ENCODE assay signal across 8 mouse cellular contexts in the genomic region with DNA sequence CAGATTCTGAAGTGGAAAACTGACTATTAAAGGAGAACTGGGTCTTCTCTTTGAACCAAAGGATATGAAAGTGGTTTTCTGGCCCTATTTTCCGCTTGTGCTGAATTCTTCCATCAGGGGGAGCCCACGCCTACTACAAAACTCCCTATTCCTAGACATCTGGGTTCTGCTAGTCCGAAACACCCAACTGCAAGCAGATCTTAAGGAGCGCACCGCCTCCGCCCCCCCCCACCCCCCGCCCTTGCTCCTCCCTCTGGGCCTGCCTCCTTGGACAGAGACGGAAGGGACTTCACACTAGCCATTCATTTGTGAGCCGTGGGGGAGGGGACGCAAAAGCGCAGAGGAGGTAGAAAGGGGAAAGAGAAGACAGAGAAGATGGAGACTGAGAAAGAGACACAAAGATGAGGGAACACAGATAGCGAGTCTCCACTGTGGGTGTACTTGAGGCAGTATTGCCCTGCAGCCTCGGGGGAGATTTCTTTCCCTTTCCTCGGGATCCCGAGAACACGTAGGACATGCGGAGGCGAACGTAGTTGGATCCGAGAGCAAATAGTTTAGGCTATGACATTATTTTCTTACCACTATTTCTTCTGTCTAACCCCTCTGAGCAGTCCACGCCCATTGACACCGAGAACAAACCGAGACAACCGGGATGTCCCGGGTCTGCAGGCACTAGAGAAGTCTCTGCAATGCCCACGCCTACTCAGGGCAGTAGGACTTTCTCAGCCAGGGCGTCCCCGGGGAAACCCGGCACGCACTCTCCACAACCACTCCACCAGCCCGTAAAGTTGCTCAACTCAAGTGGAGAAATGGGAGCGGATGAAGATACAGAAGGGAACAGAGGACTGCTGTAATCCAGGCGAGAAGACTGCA. TPM values are rescaled to one million over a fixed set of nuclear protein-coding genes. Genes with fewer than 3 reads are reported as not detected.
DNase-seq lines count a peak whose midpoint lies in the region; ATAC-seq and TF ChIP-seq lines count a peak whose summit lies in the region.

No protein-coding gene starts in this region.

- H3K27ac ChIP-seq in CH12.LX (ENCODE audit: insufficient read depth, low read depth), result no peak overlapping the region
- H3K27ac ChIP-seq in brown adipose tissue, adult 24 weeks (replicated peaks; ENCODE audit: low read depth, low read length), result 0 out of 2 replicates have a peak overlapping the region, but pooled peaks have one; percentile 4
- H3K27ac ChIP-seq in forebrain, embryonic 13.5 days, result peak overlapping the region; percentile 92
- H3K27ac ChIP-seq in heart, postnatal 0 days (ENCODE audit: low read depth), result peak overlapping the region; percentile 87
- no peak overlapping the region for H3K27ac ChIP-seq in liver, embryonic 13.5 days
- peak overlapping the region; percentile 88 for H3K27ac ChIP-seq in stomach, postnatal 0 days (replicated peaks)

- in situ Hi-C loops in CH12.LX (cut with MboI; ENCODE audit: low pct_ligation_motif_present, low pct_unique_long_range_greater_than_20kb, low sequenced_read_pairs), result no loop called here

- peak; percentile 87 for ATAC-seq in forebrain, embryonic 13.5 days
- peak; percentile 74 for ATAC-seq in heart, postnatal 0 days (ENCODE audit: insufficient read depth, low read depth)
- ATAC-seq in liver, embryonic 13.5 days (ENCODE audit: low read depth), result peak; percentile 80
- ATAC-seq in stomach, postnatal 0 days (ENCODE audit: low FRiP score, low TSS enrichment), result peak; percentile 90

- H3K4me2 ChIP-seq in CH12.LX (ENCODE audit: insufficient read depth, low read depth, poor library complexity, severe bottlenecking), result peak overlapping the region; percentile 97
- H3K4me2 ChIP-seq in forebrain, embryonic 13.5 days, result peak overlapping the region; percentile 70
- peak overlapping the region; percentile 88 for H3K4me2 ChIP-seq in heart, postnatal 0 days (ENCODE audit: low read depth, low read length)
- peak overlapping the region; percentile 79 for H3K4me2 ChIP-seq in liver, embryonic 13.5 days
- peak overlapping the region; percentile 98 for H3K4me2 ChIP-seq in stomach, postnatal 0 days (replicated peaks; ENCODE audit: low read depth)

- H3K4me3 ChIP-seq in CH12.LX (replicated peaks in 1 of 3; ENCODE audit: low read depth in 2 of 3, low read length in 2 of 3, poor library complexity in 1 of 3), result peak overlapping the region; percentile 61 to 70 (median 64)
- peak overlapping the region; percentile 64 for H3K4me3 ChIP-seq in brown adipose tissue, adult 24 weeks (ENCODE audit: insufficient read depth, low read depth, low read length)
- peak overlapping the region; percentile 70 for H3K4me3 ChIP-seq in forebrain, embryonic 13.5 days
- peak overlapping the region; percentile 66 for H3K4me3 ChIP-seq in heart, postnatal 0 days (ENCODE audit: low read depth, low read length)
- H3K4me3 ChIP-seq in liver, embryonic 13.5 days (replicated peaks), result peak overlapping the region; percentile 65
- H3K4me3 ChIP-seq in stomach, postnatal 0 days (ENCODE audit: low read depth, low read length), result peak overlapping the region; percentile 60

- H3K79me2 ChIP-seq in CH12.LX (replicated peaks; ENCODE audit: control insufficient read depth, extremely low read depth, insufficient read depth, poor library complexity, severe bottlenecking), result no peaks in the 10 kb centered on the region

- no peak for TF ChIP-seq EP300 in CH12.LX (IDR thresholded peaks at IDR 0.05; ENCODE audit: low read length)
- no peak; the same call in 1 of the 2 replicates for TF ChIP-seq EP300 in heart, postnatal 0 days (IDR thresholded peaks at IDR 0.05; ENCODE audit: low read depth)
- TF ChIP-seq EP300 in stomach, postnatal 0 days (optimal IDR thresholded peaks at IDR 0.05), result no peak

- WGBS in forebrain, embryonic 13.5 days, result under 1% methylated on average over 33 of the region's 33 CpGs
- WGBS in heart, postnatal 0 days, result under 1% methylated on average over 33 of the region's 33 CpGs
- under 1% methylated on average over 33 of the region's 33 CpGs for WGBS in liver, embryonic 13.5 days (ENCODE audit: insufficient replicate concordance)
- under 1% methylated on average over 33 of the region's 33 CpGs for WGBS in stomach, postnatal 0 days

- peak overlapping the region; percentile 70 for H3K9ac ChIP-seq in CH12.LX (ENCODE audit: insufficient read depth, low read depth)
- H3K9ac ChIP-seq in forebrain, embryonic 13.5 days, result peak overlapping the region; percentile 81
- peak overlapping the region; percentile 49 for H3K9ac ChIP-seq in heart, postnatal 0 days (replicated peaks; ENCODE audit: low read depth, low read length)
- peak overlapping the region; percentile 59; the same call in 1 of the 2 replicates for H3K9ac ChIP-seq in liver, embryonic 13.5 days
- H3K9ac ChIP-seq in stomach, postnatal 0 days (ENCODE audit: low read length), result peak overlapping the region; percentile 63

- TF ChIP-seq RAD21 in CH12.LX (IDR thresholded peaks at IDR 0.05; ENCODE audit: low read depth, low read length), result peak; percentile 69

- peak in 1 of 2 experiments; percentile 63; a peak in 2 of 4 replicates for TF ChIP-seq CTCF in CH12.LX (conservative IDR thresholded peaks at IDR 0.05 in 1 of 2, IDR thresholded peaks at IDR 0.05 in 1 of 2; ENCODE audit: low read depth in 2 of 2, low read length in 2 of 2)
- peak; percentile 57 for TF ChIP-seq CTCF in heart, postnatal 0 days (IDR thresholded peaks at IDR 0.05; ENCODE audit: low read depth)
- TF ChIP-seq CTCF in stomach, postnatal 0 days (IDR thresholded peaks at IDR 0.05; ENCODE audit: low read depth), result peak; percentile 76

- H3K9me3 ChIP-seq in CH12.LX (replicated peaks; ENCODE audit: low read length), result no peaks in the 10 kb centered on the region
- H3K9me3 ChIP-seq in forebrain, embryonic 13.5 days (replicated peaks), result no peaks in the 10 kb centered on the region
- no peaks in the 10 kb centered on the region for H3K9me3 ChIP-seq in heart, postnatal 0 days (replicated peaks; ENCODE audit: control insufficient read depth, low read length)
- no peaks in the 10 kb centered on the region for H3K9me3 ChIP-seq in liver, embryonic 13.5 days (replicated peaks)
- H3K9me3 ChIP-seq in stomach, postnatal 0 days (ENCODE audit: control insufficient read depth, low read length), result no peaks in the 10 kb centered on the region

- peaks cover 0 to 12% of the 10 kb centered on the region in 2 experiments; a peak in 2 of 4 replicates for H3K4me1 ChIP-seq in CH12.LX (ENCODE audit: control insufficient read depth in 1 of 2, insufficient read depth in 2 of 2)
- peaks cover 4% of the 10 kb centered on the region; the same call in 1 of the 2 replicates for H3K4me1 ChIP-seq in brown adipose tissue, adult 24 weeks (ENCODE audit: control insufficient read depth, insufficient read depth, insufficient read length, low read length)
- H3K4me1 ChIP-seq in forebrain, embryonic 13.5 days, result peaks cover 27% of the 10 kb centered on the region
- peaks cover 6% of the 10 kb centered on the region; the same call in 1 of the 2 replicates for H3K4me1 ChIP-seq in heart, postnatal 0 days (ENCODE audit: control insufficient read depth, insufficient read depth)
- H3K4me1 ChIP-seq in liver, embryonic 13.5 days (replicated peaks), result peaks cover 32% of the 10 kb centered on the region
- H3K4me1 ChIP-seq in stomach, postnatal 0 days (replicated peaks; ENCODE audit: control insufficient read depth, insufficient read depth), result peaks cover 2% of the 10 kb centered on the region

- TF ChIP-seq POLR2A in CH12.LX (IDR thresholded peaks at IDR 0.05; ENCODE audit: low read depth, low read length), result 0 out of 2 replicates have a peak, but pooled peaks have one; percentile 31

- peaks cover 0 to 3% of the 10 kb centered on the region in 2 experiments for H3K36me3 ChIP-seq in CH12.LX (replicated peaks in 1 of 2; ENCODE audit: control insufficient read depth in 1 of 2, insufficient read depth in 1 of 2, low read length in 1 of 2)
- H3K36me3 ChIP-seq in forebrain, embryonic 13.5 days (ENCODE audit: poor library complexity, severe bottlenecking), result no peaks in the 10 kb centered on the region
- H3K36me3 ChIP-seq in heart, postnatal 0 days (replicated peaks; ENCODE audit: control insufficient read depth, insufficient read depth, low read length), result no peaks in the 10 kb centered on the region
- no peaks in the 10 kb centered on the region for H3K36me3 ChIP-seq in liver, embryonic 13.5 days
- no peaks in the 10 kb centered on the region for H3K36me3 ChIP-seq in stomach, postnatal 0 days (ENCODE audit: control insufficient read depth, insufficient read depth, low read length)

- dilution Hi-C loops in CH12.LX (cut with MboI; ENCODE audit: extremely low pct_ligation_motif_present, extremely low pct_unique_long_range_greater_than_20kb, low sequenced_read_pairs), result no loop called here

- peaks cover 1% of the 10 kb centered on the region for H3K27me3 ChIP-seq in CH12.LX (replicated peaks)
- no peaks in the 10 kb centered on the region for H3K27me3 ChIP-seq in forebrain, embryonic 13.5 days
- H3K27me3 ChIP-seq in heart, postnatal 0 days (ENCODE audit: control insufficient read depth, insufficient read depth, low read length), result no peaks in the 10 kb centered on the region
- H3K27me3 ChIP-seq in liver, embryonic 13.5 days, result peaks cover 62% of the 10 kb centered on the region
- H3K27me3 ChIP-seq in stomach, postnatal 0 days (ENCODE audit: control insufficient read depth, insufficient read depth, low read length), result no peaks in the 10 kb centered on the region

- peak; percentile 89 for DNase-seq in CH12.LX (ENCODE audit: extremely low read depth)
- peak; percentile 89 for DNase-seq in heart, postnatal 0 days (ENCODE audit: low spot score)
- peak; percentile 68 to 76 for DNase-seq in kidney, postnatal 36 days
- peak; percentile 30 for DNase-seq in liver, embryonic 13.5 days
- peak; percentile 32 for DNase-seq in naive thymus-derived CD4-positive, alpha-beta T cell, adult 2 months (ENCODE audit: low read depth)
- DNase-seq in stomach, postnatal 0 days (ENCODE audit: low spot score), result peak; percentile 87

TF ChIP-seq in CH12.LX, 34 proteins besides CTCF, POLR2A, EP300 and RAD21 (continues in another document):
- no peak for TF ChIP-seq JUND (conservative IDR thresholded peaks at IDR 0.05; ENCODE audit: low read depth, low read length)
- peak; percentile 29; the same call in 1 of the 2 replicates for TF ChIP-seq ELF1 (IDR thresholded peaks at IDR 0.05; ENCODE audit: low read depth, low read length)
- no peak for TF ChIP-seq ZNF384 (IDR thresholded peaks at IDR 0.05; ENCODE audit: low read depth, low read length)

RNA-seq across cellular contexts. Expression of gene Vcan, which starts 1.8 kb away (rescaled TPM):
- 0.04 and 0.17 TPM in 2 replicates for total RNA-seq in CH12.LX (2012; rRNA removed)
- total RNA-seq in CH12.LX (2014; rRNA removed), result 0.07 and 0.12 TPM in 2 replicates
- polyA plus RNA-seq in CH12.LX (2012; ENCODE audit: insufficient read length, low read depth), result 0.23 and 0.63 TPM in 2 replicates
- 1.3 and 3.3 TPM in 2 replicates for polyA plus RNA-seq in brown adipose tissue, adult 24 weeks (2012; ENCODE audit: insufficient read depth, insufficient read length, missing spikeins)
- polyA plus RNA-seq in forebrain, embryonic 13.5 days (2015; fragmentation: Nextera tagmentation; extraction: Ambion mirVana), result 53.8 and 59.9 TPM in 2 replicates
- total RNA-seq in heart, postnatal 0 days (2014; rRNA removed; ENCODE audit: low replicate concordance), result 41.4 and 59.6 TPM in 2 replicates
- 14.6 and 14.7 TPM in 2 replicates for polyA plus RNA-seq in heart, postnatal 0 days (2015; fragmentation: Nextera tagmentation; extraction: Ambion mirVana)
- 1.8 and 2.0 TPM in 2 replicates for polyA plus RNA-seq in liver, embryonic 13.5 days (2015; fragmentation: Nextera tagmentation; extraction: Ambion mirVana)
- polyA plus RNA-seq in stomach, postnatal 0 days (2015; fragmentation: Nextera tagmentation; extraction: Ambion mirVana), result 7.6 and 10.0 TPM in 2 replicates

Comparison
In these comparisons a context has a peak if more than half of its experiments do, and no peak if none do; other contexts are left out.
1. DNase-seq: peak in every context shown above with its lines; median percentile 89 in CH12.LX; 89 in heart, postnatal 0 days; 87 in stomach, postnatal 0 days; 72 in kidney, postnatal 36 days; 32 in naive thymus-derived CD4-positive, alpha-beta T cell, adult 2 months; 30 in liver, embryonic 13.5 days.
2. H3K27ac ChIP-seq: peak in brown adipose tissue, adult 24 weeks (single experiment), forebrain, embryonic 13.5 days (single experiment), heart, postnatal 0 days (single experiment) and stomach, postnatal 0 days (single experiment); none in CH12.LX (single experiment) and liver, embryonic 13.5 days (single experiment).
3. Peak in every context shown above with its lines, with median percentiles within 50 percentile points of each other: H3K4me2 ChIP-seq, H3K4me3 ChIP-seq, H3K9ac ChIP-seq and ATAC-seq.